In genomic region chr11:79535554-79535953, GRCm38 (mm10) we compare ENCODE assay signal across 32 mouse cellular contexts. TPM values are rescaled to one million over a fixed set of nuclear protein-coding genes. Genes with fewer than 3 reads are reported as not detected.
"Had no signal": no experiment of that assay in that cellular context is flagged by ENCODE, and none has a peak within 500 bp of the region (broad histone marks: within the 10 kb centered on the region; RNA-seq: fewer than 3 reads in every experiment).

No protein-coding gene starts in this region.

- ATAC-seq: hindbrain, postnatal 0 days; intestine, embryonic 15.5 days had no signal

- H3K9ac ChIP-seq: heart, embryonic 13.5 days; heart, embryonic 15.5 days; hindbrain, embryonic 13.5 days; hindbrain, embryonic 15.5 days; intestine, embryonic 15.5 days; kidney, embryonic 15.5 days; limb, embryonic 13.5 days; limb, embryonic 15.5 days; liver, embryonic 13.5 days had no signal

- H3K4me2 ChIP-seq: heart, embryonic 11.5 days; heart, embryonic 13.5 days; heart, embryonic 15.5 days; hindbrain, embryonic 13.5 days; hindbrain, embryonic 15.5 days; intestine, embryonic 15.5 days; kidney, embryonic 15.5 days; limb, embryonic 13.5 days; limb, embryonic 15.5 days; liver, embryonic 13.5 days had no signal

- H3K4me3 ChIP-seq: gastrocnemius, adult 2 months; heart, adult 2 months; heart, embryonic 13.5 days; heart, embryonic 15.5 days; hindbrain, embryonic 13.5 days; hindbrain, embryonic 15.5 days; intestine, embryonic 15.5 days; kidney, embryonic 15.5 days; limb, embryonic 13.5 days; limb, embryonic 15.5 days; liver, embryonic 13.5 days had no signal

- H3K9me3 ChIP-seq: heart, embryonic 13.5 days; heart, embryonic 15.5 days; hindbrain, embryonic 13.5 days; hindbrain, embryonic 15.5 days; intestine, embryonic 15.5 days; kidney, embryonic 15.5 days; limb, embryonic 13.5 days; limb, embryonic 15.5 days; liver, embryonic 13.5 days had no signal

- H3K27me3 ChIP-seq: heart, embryonic 13.5 days; heart, embryonic 15.5 days; hindbrain, embryonic 13.5 days; hindbrain, embryonic 15.5 days; intestine, embryonic 15.5 days; kidney, embryonic 15.5 days; limb, embryonic 13.5 days; limb, embryonic 15.5 days; liver, embryonic 13.5 days had no signal

- H3K4me1 ChIP-seq: hindbrain, embryonic 13.5 days had no signal

- H3K27ac ChIP-seq: gastrocnemius, adult 2 months; heart, adult 2 months; heart, embryonic 15.5 days; hindbrain, embryonic 13.5 days; hindbrain, embryonic 15.5 days; kidney, embryonic 15.5 days; kidney, postnatal 0 days; liver, embryonic 13.5 days had no signal

- DNase-seq: gastrocnemius, adult 2 months; gastrocnemius, postnatal 14 days; gastrocnemius, postnatal 36 days; heart, adult 2 months; heart, postnatal 14 days; heart, postnatal 36 days; kidney, adult 11 months; kidney, adult 2 months; kidney, adult 9 months; kidney, postnatal 14 days; kidney, postnatal 36 days; layer of hippocampus, adult 9-11 months; layer of hippocampus, postnatal 36 days; left cerebral cortex, postnatal 4 days; liver, embryonic 13.5 days had no signal

RNA-seq across cellular contexts. Expression of gene Evi2, which starts 5.2 kb away (rescaled TPM):
- total RNA-seq: gastrocnemius, adult 2 months; layer of hippocampus, adult 18-20 months; left cerebral cortex, adult 18-20 months; left cerebral cortex, postnatal 25 days; left cerebral cortex, postnatal 4 days had no signal

RNA-seq across cellular contexts. Expression of gene Evi2b, which starts 12.0 kb away (rescaled TPM):
- total RNA-seq: hindbrain, postnatal 0 days had no signal
- polyA plus RNA-seq: hindbrain, embryonic 13.5 days; hindbrain, embryonic 15.5 days had no signal

RNA-seq across cellular contexts. Expression of gene Omg, which starts 31.7 kb away (rescaled TPM):
- total RNA-seq: gastrocnemius, adult 2 months; gastrocnemius, postnatal 14 days; gastrocnemius, postnatal 36 days; heart, adult 2 months; heart, postnatal 14 days; heart, postnatal 36 days; hematopoietic stem cell, adult 5-6 weeks had no signal
- polyA plus RNA-seq: gonadal fat pad, adult 2 months; liver, embryonic 13.5 days had no signal

RNA-seq across cellular contexts. Expression of gene Rab11fip4, which starts 55.5 kb away (rescaled TPM):
- polyA plus RNA-seq: heart, postnatal 0 days had no signal
